Comparison of ENCODE assay signal across 9 mouse cellular contexts in the genomic region with DNA sequence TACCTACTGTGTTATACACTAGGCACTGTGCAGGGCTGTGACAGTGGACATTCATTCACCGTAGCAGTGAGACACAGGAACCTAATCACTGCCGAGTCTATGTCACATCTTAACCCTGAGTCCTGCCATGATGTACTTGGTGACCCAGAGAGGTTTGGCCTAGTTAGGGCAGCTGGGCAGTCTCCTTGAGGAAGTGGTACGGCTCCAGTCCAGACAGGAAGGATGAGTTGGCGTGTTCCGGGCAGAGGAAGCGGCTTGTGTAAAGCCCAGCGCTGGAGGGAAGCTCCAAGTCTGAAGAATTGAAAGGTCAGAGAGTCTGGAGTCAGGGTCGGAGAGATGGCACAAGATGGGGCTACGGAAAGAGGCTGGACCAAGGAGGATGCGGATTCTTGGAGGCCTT.
DNase-seq lines count a peak whose midpoint lies in the region; ATAC-seq lines count a peak whose summit lies in the region.
"Had no signal": no experiment of that assay in that cellular context is flagged by ENCODE, and none has a peak within 500 bp of the region (broad histone marks: within the 10 kb centered on the region; RNA-seq: fewer than 3 reads in every experiment).

No protein-coding gene starts in this region.

- ATAC-seq in common myeloid progenitor, adult 5-6 weeks (replicated peaks; ENCODE audit: low read depth, poor library complexity, severe bottlenecking), result peak; percentile 82

- DNase-seq in cerebellum, adult 11 months, result peak; percentile 6
- no peak for DNase-seq in cerebellum, postnatal 36 days
- DNase-seq in layer of hippocampus, adult 11-12 months (ENCODE audit: low spot score), result peak; percentile 53
- no peak for DNase-seq in layer of hippocampus, adult 9-10 months (ENCODE audit: low spot score)
- DNase-seq in lung, postnatal 25 days (ENCODE audit: low spot score), result peak; percentile 54
- DNase-seq in spleen, postnatal 14 days (ENCODE audit: low spot score in 2 of 2), result no peak
- no peak for DNase-seq in ovary, postnatal 10 days (ENCODE audit: low spot score)
- DNase-seq: right cerebral cortex, postnatal 14 days had no signal

Comparison
In these comparisons a context has a peak if more than half of its experiments do, and no peak if none do; other contexts are left out.
1. DNase-seq: peak in cerebellum, adult 11 months (single experiment), layer of hippocampus, adult 11-12 months (single experiment) and lung, postnatal 25 days (single experiment); none in cerebellum, postnatal 36 days (0 of 2), layer of hippocampus, adult 9-10 months (single experiment), spleen, postnatal 14 days (0 of 2) and ovary, postnatal 10 days (single experiment).